Mouse (Mus musculus) embryonic facial prominence, embryonic 12.5 days (tissue): Measurements from ENCODE around the gene Myl6. TPM values are rescaled to one million over a fixed set of nuclear protein-coding genes. Genes with fewer than 3 reads are reported as not detected.
A peak's percentile ranks its signal among the peaks of the same experiment; 100 is the strongest.

Experiments used
- ATAC-seq: fragments of 200-750 bp; cut with Nextera tagmentation; 2 replicates; pipeline ENCODE4 v1.8.0; 2017; ENCODE audit not compliant: insufficient number of reproducible peaks, insufficient read depth, low FRiP score, low TSS enrichment
- H3K27ac ChIP-seq: fragments of 300-500 bp; sonication (generic); 2 replicates; pipeline ENCODE4 v1.5.1; 2016; ENCODE audit warnings: mild to moderate bottlenecking
- H3K27me3 ChIP-seq: fragments of 300-500 bp; sonication (generic); 2 replicates; pipeline ENCODE4 v1.6.1; 2016; ENCODE audit warnings: mild to moderate bottlenecking, moderate library complexity
- H3K36me3 ChIP-seq: fragments of 300-500 bp; sonication (generic); 2 replicates; pipeline ENCODE4 v1.6.1; 2016; ENCODE audit warnings: mild to moderate bottlenecking
- H3K4me1 ChIP-seq: fragments of 300-500 bp; sonication (generic); 2 replicates; pipeline ENCODE4 v1.6.1; 2016
- H3K4me2 ChIP-seq: fragments of 300-500 bp; sonication (generic); replicated peaks from 2 replicates; pipeline ENCODE4 v1.6.1; 2016; ENCODE audit warnings: mild to moderate bottlenecking, moderate library complexity
- H3K4me3 ChIP-seq: fragments of 300-500 bp; sonication (generic); 2 replicates; pipeline ENCODE4 v1.5.1; 2016; ENCODE audit warnings: mild to moderate bottlenecking
- H3K9ac ChIP-seq: fragments of 300-500 bp; sonication (generic); 2 replicates; pipeline ENCODE4 v1.6.1; 2016; ENCODE audit warnings: mild to moderate bottlenecking, moderate library complexity
- H3K9me3 ChIP-seq: fragments of 300-500 bp; sonication (generic); 2 replicates; pipeline ENCODE4 v1.6.1; 2016; ENCODE audit warnings: mild to moderate bottlenecking, moderate library complexity
- WGBS: fragments of 180-500 bp; shearing (Covaris S2); methylation state at CpG from one replicate; pipeline ENCODE4 v1.1.7; 2016; 5-methylcytosine and 5-hydroxymethylcytosine counted together
- polyA plus RNA-seq: library from polyadenylated mRNA; unstranded; fragments of >200 nt; fragmentation: Nextera tagmentation; extraction: Ambion mirVana; gene quantifications from 2 replicates; pipeline ENCODE4 v1.2.1, GENCODE M21; 2016

Myl6 gene
- polyA plus RNA-seq, 1 experiment from 2014 or later, result 877 TPM

- H3K27me3 ChIP-seq, result peaks cover 24% of the 10 kb centered on the region
- peak overlapping the region; percentile 70; the same call in 1 of the 2 replicates for H3K9ac ChIP-seq
- H3K4me2 ChIP-seq, result peak overlapping the region; percentile 99
- peaks cover 16% of the 10 kb centered on the region; the same call in 1 of the 2 replicates for H3K4me1 ChIP-seq
- ATAC-seq, result no peak
- no peaks in the 10 kb centered on the region for H3K9me3 ChIP-seq
- 9% methylated on average over 11 of the region's 11 CpGs for WGBS
- H3K27ac ChIP-seq, result 0 out of 2 replicates have a peak overlapping the region, but pooled peaks have one; percentile 80
- H3K4me3 ChIP-seq, result peak overlapping the region; percentile 77
- peaks cover 13% of the 10 kb centered on the region for H3K36me3 ChIP-seq
These were observed 30.3 kb upstream of the Myl6 start for GRCm38 (mm10) chr10:128524111-128524731.

- Histone ChIP-seq H3K9me3 (no peaks in the 10 kb centered on the region), H3K36me3 (peaks cover 21% of the 10 kb centered on the region), H3K4me3 (no peak overlapping the region), H3K27me3 (peaks cover 36% of the 10 kb centered on the region), H3K9ac (no peak overlapping the region), H3K4me2 (no peak overlapping the region), H3K4me1 (peaks cover 16% of the 10 kb centered on the region; the same call in 1 of the 2 replicates), H3K27ac (no peak overlapping the region)
- WGBS, result 74% methylated on average over 6 of the region's 6 CpGs
- no peak for ATAC-seq
These were observed 28.4 kb upstream of the Myl6 start for GRCm38 (mm10) chr10:128522351-128522750.

GRCm38 (mm10) chr10:128520591-128520990, 26.6 kb upstream of the Myl6 start:
- peaks cover 16% of the 10 kb centered on the region; the same call in 1 of the 2 replicates for H3K4me1 ChIP-seq
- H3K36me3 ChIP-seq, result peaks cover 31% of the 10 kb centered on the region
- no peaks in the 10 kb centered on the region for H3K9me3 ChIP-seq
- no peak for ATAC-seq
- no peak overlapping the region for H3K4me2 ChIP-seq
- no peak overlapping the region for H3K27ac ChIP-seq
- H3K9ac ChIP-seq, result 0 out of 2 replicates have a peak overlapping the region, but pooled peaks have one; percentile 9
- whole genome bisulfite sequencing, result 83% methylated on average over 16 of the region's 16 CpGs
- H3K27me3 ChIP-seq, result peaks cover 49% of the 10 kb centered on the region
- H3K4me3 ChIP-seq, result no peak overlapping the region

- H3K9me3 ChIP-seq, result no peaks in the 10 kb centered on the region
- no peak overlapping the region for H3K4me2 ChIP-seq
- H3K9ac ChIP-seq, result no peak overlapping the region
- no peak overlapping the region for H3K27ac ChIP-seq
- peaks cover 49% of the 10 kb centered on the region for H3K27me3 ChIP-seq
- H3K4me1 ChIP-seq, result 0 out of 2 replicates have a peak, but pooled peaks cover 4% of the 10 kb centered on the region
- no peak overlapping the region for H3K4me3 ChIP-seq
- peaks cover 39% of the 10 kb centered on the region for H3K36me3 ChIP-seq
- 65% methylated on average over 7 of the region's 7 CpGs for WGBS
- ATAC-seq, result no peak
These were observed 24.9 kb upstream of the Myl6 start for GRCm38 (mm10) chr10:128518833-128519232.

GRCm38 (mm10) chr10:128516677-128517076, 22.7 kb upstream of the Myl6 start:
- Histone ChIP-seq H3K27me3 (peaks cover 38% of the 10 kb centered on the region), H3K36me3 (peaks cover 47% of the 10 kb centered on the region), H3K4me3 (no peak overlapping the region), H3K4me1 (0 out of 2 replicates have a peak, but pooled peaks cover 3% of the 10 kb centered on the region), H3K27ac (no peak overlapping the region), H3K4me2 (0 out of 2 replicates have a peak overlapping the region, but pooled peaks have one; percentile 22), H3K9me3 (no peaks in the 10 kb centered on the region), H3K9ac (no peak overlapping the region)
- ATAC-seq, result no peak
- 17% methylated on average over 6 of the region's 6 CpGs for WGBS

- Histone ChIP-seq H3K4me3 (0 out of 2 replicates have a peak overlapping the region, but pooled peaks have one; percentile 7), H3K27me3 (peaks cover 38% of the 10 kb centered on the region), H3K36me3 (peaks cover 49% of the 10 kb centered on the region), H3K4me2 (peak overlapping the region; percentile 22; the same call in 1 of the 2 replicates), H3K9ac (no peak overlapping the region), H3K27ac (no peak overlapping the region), H3K9me3 (no peaks in the 10 kb centered on the region), H3K4me1 (0 out of 2 replicates have a peak, but pooled peaks cover 3% of the 10 kb centered on the region)
- ATAC-seq, result no peak
- 11% methylated on average over 20 of the region's 20 CpGs for WGBS
These were observed 22.1 kb upstream of the Myl6 start for GRCm38 (mm10) chr10:128516029-128516428.

GRCm38 (mm10) chr10:128515044-128515443, 21.1 kb upstream of the Myl6 start:
- 82% methylated on average over 4 of the region's 4 CpGs for WGBS
- Histone ChIP-seq H3K9ac (no peak overlapping the region), H3K9me3 (no peaks in the 10 kb centered on the region), H3K4me2 (no peak overlapping the region), H3K4me1 (0 out of 2 replicates have a peak, but pooled peaks cover 3% of the 10 kb centered on the region), H3K4me3 (no peak overlapping the region), H3K27ac (no peak overlapping the region), H3K36me3 (peaks cover 42% of the 10 kb centered on the region), H3K27me3 (peaks cover 38% of the 10 kb centered on the region)
- ATAC-seq, result no peak

GRCm38 (mm10) chr10:128511761-128512160, 17.8 kb upstream of the Myl6 start:
- H3K36me3 ChIP-seq, result peaks cover 27% of the 10 kb centered on the region

GRCm38 (mm10) chr10:128511189-128511588, 17.2 kb upstream of the Myl6 start:
- H3K27me3 ChIP-seq, result peaks cover 14% of the 10 kb centered on the region
- peaks cover 23% of the 10 kb centered on the region for H3K36me3 ChIP-seq
- no peak for ATAC-seq
- no peak overlapping the region for H3K4me2 ChIP-seq
- H3K27ac ChIP-seq, result no peak overlapping the region
- 88% methylated on average over 9 of the region's 9 CpGs for WGBS
- H3K9ac ChIP-seq, result no peak overlapping the region
- 0 out of 2 replicates have a peak, but pooled peaks cover 3% of the 10 kb centered on the region for H3K4me1 ChIP-seq
- no peaks in the 10 kb centered on the region for H3K9me3 ChIP-seq
- H3K4me3 ChIP-seq, result no peak overlapping the region

More at GRCm38 (mm10) chr10:128511761-128512160, 17.8 kb upstream of the Myl6 start:
- 83% methylated on average over 12 of the region's 12 CpGs for WGBS
- H3K4me3 ChIP-seq, result no peak overlapping the region
- H3K4me1 ChIP-seq, result 0 out of 2 replicates have a peak, but pooled peaks cover 3% of the 10 kb centered on the region
- peaks cover 20% of the 10 kb centered on the region for H3K27me3 ChIP-seq
- no peaks in the 10 kb centered on the region for H3K9me3 ChIP-seq
- ATAC-seq, result no peak
- H3K27ac ChIP-seq, result no peak overlapping the region
- H3K9ac ChIP-seq, result no peak overlapping the region
- H3K4me2 ChIP-seq, result no peak overlapping the region

GRCm38 (mm10) chr10:128510301-128510700, 16.4 kb upstream of the Myl6 start:
- 87% methylated on average over 11 of the region's 11 CpGs for WGBS
- Histone ChIP-seq H3K4me2 (no peak overlapping the region), H3K36me3 (peaks cover 17% of the 10 kb centered on the region), H3K4me1 (no peaks in the 10 kb centered on the region), H3K9me3 (no peaks in the 10 kb centered on the region), H3K27ac (no peak overlapping the region), H3K4me3 (no peak overlapping the region), H3K27me3 (peaks cover 5% of the 10 kb centered on the region), H3K9ac (no peak overlapping the region)
- no peak for ATAC-seq

GRCm38 (mm10) chr10:128509831-128510230, 15.9 kb upstream of the Myl6 start:
- Histone ChIP-seq H3K9ac (no peak overlapping the region), H3K4me3 (no peak overlapping the region), H3K4me1 (no peaks in the 10 kb centered on the region), H3K27me3 (peaks cover under 1% of the 10 kb centered on the region; the same call in 1 of the 2 replicates), H3K36me3 (peaks cover 13% of the 10 kb centered on the region), H3K4me2 (no peak overlapping the region), H3K27ac (no peak overlapping the region), H3K9me3 (no peaks in the 10 kb centered on the region)
- WGBS, result 85% methylated on average over 4 of the region's 4 CpGs
- ATAC-seq, result no peak

GRCm38 (mm10) chr10:128509203-128509602, 15.3 kb upstream of the Myl6 start:
- ATAC-seq, result no peak
- no peaks in the 10 kb centered on the region for H3K9me3 ChIP-seq
- no peaks in the 10 kb centered on the region for H3K4me1 ChIP-seq
- no peak overlapping the region for H3K4me2 ChIP-seq
- 83% methylated on average over 9 of the region's 9 CpGs for WGBS
- H3K27ac ChIP-seq, result no peak overlapping the region
- no peak overlapping the region for H3K9ac ChIP-seq
- H3K27me3 ChIP-seq, result no peaks in the 10 kb centered on the region
- peaks cover 13% of the 10 kb centered on the region for H3K36me3 ChIP-seq
- H3K4me3 ChIP-seq, result no peak overlapping the region
